17 mouse cellular contexts compared by ENCODE assay signal in the genomic region with DNA sequence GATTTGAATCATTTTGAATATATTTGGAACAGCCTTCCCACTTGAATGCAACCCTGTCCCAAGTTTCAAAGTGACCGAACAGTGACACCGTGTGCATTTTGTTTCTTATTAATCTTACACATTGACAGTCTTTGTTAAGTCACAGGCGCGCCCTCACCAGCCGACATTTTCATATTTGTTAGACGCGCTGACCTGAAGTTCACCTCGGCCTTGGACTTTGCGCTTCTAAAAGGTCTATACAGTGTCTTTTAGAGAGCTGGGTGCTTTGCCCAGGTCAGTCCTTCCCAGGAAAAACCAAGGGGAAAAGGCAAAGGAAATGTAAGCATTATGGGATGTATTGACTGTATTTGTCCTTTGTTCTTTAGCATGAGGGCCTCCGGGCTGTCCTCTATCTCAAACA. TPM values are rescaled to one million over a fixed set of nuclear protein-coding genes. Genes with fewer than 3 reads are reported as not detected.
DNase-seq lines count a peak whose midpoint lies in the region; ATAC-seq and TF ChIP-seq lines count a peak whose summit lies in the region.
"Had no signal": no experiment of that assay in that cellular context is flagged by ENCODE, and none has a peak within 500 bp of the region (broad histone marks: within the 10 kb centered on the region; RNA-seq: fewer than 3 reads in every experiment).

No protein-coding gene starts in this region.

- WGBS in forebrain, embryonic 11.5 days, result 3% methylated on average over 10 of the region's 10 CpGs
- WGBS in forebrain, embryonic 12.5 days, result 2% methylated on average over 10 of the region's 10 CpGs
- WGBS in embryonic facial prominence, embryonic 10.5 days, result 3% methylated on average over 10 of the region's 10 CpGs
- WGBS in kidney, adult 2 months, result 46% methylated on average over 10 of the region's 10 CpGs
- 3% methylated on average over 10 of the region's 10 CpGs for WGBS in neural tube, embryonic 11.5 days

- TF ChIP-seq POLR2A in kidney, adult 2 months (IDR thresholded peaks at IDR 0.05; ENCODE audit: low read depth, low read length), result no peak

- H3K27ac ChIP-seq in forebrain, embryonic 11.5 days (ENCODE audit: low read depth, low read length), result no peak overlapping the region
- no peak overlapping the region for H3K27ac ChIP-seq in forebrain, embryonic 12.5 days
- H3K27ac ChIP-seq in embryonic facial prominence, embryonic 10.5 days (replicated peaks), result no peak overlapping the region
- no peak overlapping the region; the same call in 1 of the 2 replicates for H3K27ac ChIP-seq in kidney, adult 2 months (ENCODE audit: insufficient read depth, low read depth, low read length)
- peak overlapping the region; percentile 100 for H3K27ac ChIP-seq in neural tube, embryonic 11.5 days (ENCODE audit: low read depth, low read length)
- H3K27ac ChIP-seq: liver, embryonic 12.5 days had no signal

- H3K9ac ChIP-seq in forebrain, embryonic 11.5 days (ENCODE audit: low read length), result no peak overlapping the region
- H3K9ac ChIP-seq in forebrain, embryonic 12.5 days, result no peak overlapping the region
- peak overlapping the region; percentile 89 for H3K9ac ChIP-seq in neural tube, embryonic 11.5 days (ENCODE audit: low read length)
- H3K9ac ChIP-seq: liver, embryonic 12.5 days had no signal

- TF ChIP-seq CTCF in kidney, adult 2 months (conservative IDR thresholded peaks at IDR 0.05; ENCODE audit: insufficient read depth, insufficient read length, low read depth, low read length), result no peak

- peaks cover 10% of the 10 kb centered on the region; the same call in 1 of the 2 replicates for H3K4me1 ChIP-seq in forebrain, embryonic 11.5 days (replicated peaks; ENCODE audit: control insufficient read depth, insufficient read depth, low read length)
- H3K4me1 ChIP-seq in forebrain, embryonic 12.5 days, result peaks cover 11% of the 10 kb centered on the region
- peaks cover 14% of the 10 kb centered on the region for H3K4me1 ChIP-seq in embryonic facial prominence, embryonic 10.5 days
- peaks cover 23% of the 10 kb centered on the region for H3K4me1 ChIP-seq in kidney, adult 2 months (ENCODE audit: control insufficient read depth, insufficient read depth, low read length)
- peaks cover 51% of the 10 kb centered on the region for H3K4me1 ChIP-seq in neural tube, embryonic 11.5 days (ENCODE audit: control insufficient read depth, insufficient read depth, low read length)

- peaks cover 100% of the 10 kb centered on the region for H3K27me3 ChIP-seq in forebrain, embryonic 11.5 days (ENCODE audit: control insufficient read depth, insufficient read depth, low read length)
- H3K27me3 ChIP-seq in forebrain, embryonic 12.5 days, result peaks cover 98% of the 10 kb centered on the region
- H3K27me3 ChIP-seq in embryonic facial prominence, embryonic 10.5 days (replicated peaks; ENCODE audit: low read depth, poor library complexity, severe bottlenecking), result peaks cover 100% of the 10 kb centered on the region
- no peaks in the 10 kb centered on the region for H3K27me3 ChIP-seq in kidney, adult 2 months (replicated peaks; ENCODE audit: control insufficient read depth, insufficient read depth, low read length)
- H3K27me3 ChIP-seq in neural tube, embryonic 11.5 days (ENCODE audit: control insufficient read depth, insufficient read depth, low read length), result no peaks in the 10 kb centered on the region
- H3K27me3 ChIP-seq: Patski had no signal

- peak; percentile 51 for DNase-seq in forebrain, embryonic 11.5 days (ENCODE audit: low spot score)
- DNase-seq in embryonic facial prominence, embryonic 10.5 days (ENCODE audit: low spot score), result peak; percentile 38
- DNase-seq in kidney, adult 2 months, result peak; percentile 59
- DNase-seq in neural tube, embryonic 11.5 days (ENCODE audit: low spot score), result peak; percentile 89
- DNase-seq in retina, embryonic 14.5 days (ENCODE audit: low spot score), result no peak
- DNase-seq in heart, adult 18-20 months, result no peak
- no peak for DNase-seq in left cerebral cortex, postnatal 25 days (ENCODE audit: low spot score in 2 of 2)
- DNase-seq: cerebellum, adult 9-11 months; heart, postnatal 14 days had no signal

- H3K4me3 ChIP-seq in forebrain, embryonic 11.5 days (ENCODE audit: low read depth, low read length), result no peak overlapping the region
- H3K4me3 ChIP-seq in forebrain, embryonic 12.5 days (replicated peaks), result no peak overlapping the region
- H3K4me3 ChIP-seq in embryonic facial prominence, embryonic 10.5 days, result no peak overlapping the region
- H3K4me3 ChIP-seq in kidney, adult 2 months (ENCODE audit: insufficient read depth, low read depth, low read length), result no peak overlapping the region
- peak overlapping the region; percentile 85 for H3K4me3 ChIP-seq in neural tube, embryonic 11.5 days (ENCODE audit: low read depth, low read length)
- H3K4me3 ChIP-seq: liver, embryonic 12.5 days had no signal

- no peak for ATAC-seq in forebrain, embryonic 11.5 days (replicated peaks; ENCODE audit: low FRiP score)
- no peak for ATAC-seq in forebrain, embryonic 12.5 days (ENCODE audit: low FRiP score)
- peak; percentile 18 for ATAC-seq in neural tube, embryonic 11.5 days (ENCODE audit: insufficient read depth, low FRiP score, low TSS enrichment)
- ATAC-seq: liver, embryonic 12.5 days; Patski had no signal

- intact Hi-C loops in left cerebral cortex, postnatal 25 days (cut with DNase I), result loop anchor here (5.0 kb wide), 2 partner anchors 187 to 322 kb away; no protein-coding TSS in a partner anchor

- H3K36me3 ChIP-seq in forebrain, embryonic 11.5 days (ENCODE audit: control insufficient read depth, insufficient read depth, low read length), result no peaks in the 10 kb centered on the region
- H3K36me3 ChIP-seq in forebrain, embryonic 12.5 days (replicated peaks), result no peaks in the 10 kb centered on the region
- no peaks in the 10 kb centered on the region for H3K36me3 ChIP-seq in embryonic facial prominence, embryonic 10.5 days (replicated peaks)
- H3K36me3 ChIP-seq in kidney, adult 2 months (ENCODE audit: control insufficient read depth, insufficient read depth, low read length), result no peaks in the 10 kb centered on the region
- H3K36me3 ChIP-seq in neural tube, embryonic 11.5 days (ENCODE audit: control insufficient read depth, insufficient read depth, low read length), result peaks cover 2% of the 10 kb centered on the region; the same call in 1 of the 2 replicates
- H3K36me3 ChIP-seq: liver, embryonic 12.5 days had no signal

- no peaks in the 10 kb centered on the region for H3K9me3 ChIP-seq in forebrain, embryonic 11.5 days (ENCODE audit: control insufficient read depth, low read length)
- H3K9me3 ChIP-seq in forebrain, embryonic 12.5 days, result no peaks in the 10 kb centered on the region
- H3K9me3 ChIP-seq in embryonic facial prominence, embryonic 10.5 days, result no peaks in the 10 kb centered on the region
- H3K9me3 ChIP-seq in neural tube, embryonic 11.5 days (ENCODE audit: control insufficient read depth, low read length), result no peaks in the 10 kb centered on the region
- H3K9me3 ChIP-seq: liver, embryonic 12.5 days had no signal

- H3K4me2 ChIP-seq in forebrain, embryonic 11.5 days (ENCODE audit: low read depth, low read length, severe bottlenecking), result no peak overlapping the region
- H3K4me2 ChIP-seq in forebrain, embryonic 12.5 days, result no peak overlapping the region
- H3K4me2 ChIP-seq in neural tube, embryonic 11.5 days (ENCODE audit: low read depth), result peak overlapping the region; percentile 99
- H3K4me2 ChIP-seq: liver, embryonic 12.5 days had no signal

RNA-seq across cellular contexts. Expression of gene Hoxa4, which starts 3.1 kb away (rescaled TPM):
- polyA plus RNA-seq in forebrain, embryonic 11.5 days (2014; fragmentation: Nextera tagmentation; extraction: Ambion mirVana), result not detected in 2 replicates
- polyA plus RNA-seq in forebrain, embryonic 12.5 days (2016; fragmentation: Nextera tagmentation; extraction: Ambion mirVana), result not detected in 2 replicates
- 0.09 TPM in 1 of 2 replicates, not detected in the other for polyA plus RNA-seq in embryonic facial prominence, embryonic 10.5 days (2016; fragmentation: Nextera tagmentation; extraction: Ambion mirVana)
- polyA plus RNA-seq in kidney, adult 2 months (2012; rRNA removed), result 2.8 TPM in 2 replicates
- 10.2 and 11.7 TPM in 2 replicates for polyA plus RNA-seq in neural tube, embryonic 11.5 days (2014; fragmentation: Nextera tagmentation; extraction: Ambion mirVana)
- total RNA-seq in heart, adult 18-20 months (2021), result under 1 TPM in 1 of 2 experiments, not detected in 1; 0.41 TPM
- not detected for total RNA-seq in left cerebral cortex, postnatal 25 days (2021)
- total RNA-seq: layer of hippocampus, adult 18-20 months had no signal
- polyA plus RNA-seq: frontal cortex, adult 2 months had no signal

RNA-seq across cellular contexts. Expression of gene Hoxa5, which starts 9.7 kb away (rescaled TPM):
- polyA plus RNA-seq in forebrain, embryonic 11.5 days (2014; fragmentation: Nextera tagmentation; extraction: Ambion mirVana), result not detected in 2 replicates
- not detected in 2 replicates for polyA plus RNA-seq in forebrain, embryonic 12.5 days (2016; fragmentation: Nextera tagmentation; extraction: Ambion mirVana)
- 0.23 TPM in 1 of 2 replicates, not detected in the other for polyA plus RNA-seq in embryonic facial prominence, embryonic 10.5 days (2016; fragmentation: Nextera tagmentation; extraction: Ambion mirVana)
- 6.9 and 8.1 TPM in 2 replicates for polyA plus RNA-seq in kidney, adult 2 months (2012; rRNA removed)
- 53.4 and 56.5 TPM in 2 replicates for polyA plus RNA-seq in neural tube, embryonic 11.5 days (2014; fragmentation: Nextera tagmentation; extraction: Ambion mirVana)
- under 1 TPM; 0.40 to 0.59 TPM for total RNA-seq in heart, adult 18-20 months (2021)
- not detected for total RNA-seq in left cerebral cortex, postnatal 25 days (2021)
- total RNA-seq: layer of hippocampus, adult 18-20 months had no signal
- polyA plus RNA-seq: frontal cortex, adult 2 months had no signal

RNA-seq across cellular contexts. Expression of gene Hoxa6, which starts 13.8 kb away (rescaled TPM):
- polyA plus RNA-seq in forebrain, embryonic 11.5 days (2014; fragmentation: Nextera tagmentation; extraction: Ambion mirVana), result not detected in 2 replicates
- not detected in 2 replicates for polyA plus RNA-seq in forebrain, embryonic 12.5 days (2016; fragmentation: Nextera tagmentation; extraction: Ambion mirVana)
- polyA plus RNA-seq in embryonic facial prominence, embryonic 10.5 days (2016; fragmentation: Nextera tagmentation; extraction: Ambion mirVana), result not detected in 2 replicates
- polyA plus RNA-seq in kidney, adult 2 months (2012; rRNA removed), result 2.4 and 3.4 TPM in 2 replicates
- polyA plus RNA-seq in neural tube, embryonic 11.5 days (2014; fragmentation: Nextera tagmentation; extraction: Ambion mirVana), result 16.0 and 18.8 TPM in 2 replicates
- total RNA-seq in heart, adult 18-20 months (2021), result not detected
- total RNA-seq in left cerebral cortex, postnatal 25 days (2021), result not detected
- total RNA-seq: heart, postnatal 14 days; layer of hippocampus, adult 18-20 months; megakaryocyte, adult 5-6 weeks had no signal
- polyA plus RNA-seq: frontal cortex, adult 2 months; spleen, adult 2 months had no signal

RNA-seq across cellular contexts. Expression of gene 5730596B20Rik, which starts 17.4 kb away (rescaled TPM):
- polyA plus RNA-seq in forebrain, embryonic 11.5 days (2014; fragmentation: Nextera tagmentation; extraction: Ambion mirVana), result not detected in 2 replicates
- polyA plus RNA-seq in forebrain, embryonic 12.5 days (2016; fragmentation: Nextera tagmentation; extraction: Ambion mirVana), result not detected in 2 replicates
- 0.12 and 0.64 TPM in 2 replicates for polyA plus RNA-seq in embryonic facial prominence, embryonic 10.5 days (2016; fragmentation: Nextera tagmentation; extraction: Ambion mirVana)
- 0.19 and 0.22 TPM in 2 replicates for polyA plus RNA-seq in kidney, adult 2 months (2012; rRNA removed)
- polyA plus RNA-seq in neural tube, embryonic 11.5 days (2014; fragmentation: Nextera tagmentation; extraction: Ambion mirVana), result 4.1 and 4.5 TPM in 2 replicates
- not detected for total RNA-seq in heart, adult 18-20 months (2021)
- not detected for total RNA-seq in left cerebral cortex, postnatal 25 days (2021)
- total RNA-seq: granulocyte monocyte progenitor cell, adult 5-6 weeks; layer of hippocampus, adult 18-20 months; megakaryocyte, adult 5-6 weeks had no signal
- polyA plus RNA-seq: frontal cortex, adult 2 months; spleen, adult 2 months had no signal

RNA-seq across cellular contexts. Expression of gene Hoxa3, which starts 18.4 kb away (rescaled TPM):
- not detected in 2 replicates for polyA plus RNA-seq in forebrain, embryonic 11.5 days (2014; fragmentation: Nextera tagmentation; extraction: Ambion mirVana)
- polyA plus RNA-seq in forebrain, embryonic 12.5 days (2016; fragmentation: Nextera tagmentation; extraction: Ambion mirVana), result 0.32 TPM in 1 of 2 replicates, not detected in the other
- polyA plus RNA-seq in embryonic facial prominence, embryonic 10.5 days (2016; fragmentation: Nextera tagmentation; extraction: Ambion mirVana), result 0.66 and 2.2 TPM in 2 replicates
- 7.4 and 7.6 TPM in 2 replicates for polyA plus RNA-seq in kidney, adult 2 months (2012; rRNA removed)
- 20.2 TPM in 2 replicates for polyA plus RNA-seq in neural tube, embryonic 11.5 days (2014; fragmentation: Nextera tagmentation; extraction: Ambion mirVana)
- total RNA-seq in heart, adult 18-20 months (2021), result 1 to 10 TPM in 1 of 2 experiments, under 1 TPM in 1; 0.32 to 1.9 TPM
- not detected for total RNA-seq in left cerebral cortex, postnatal 25 days (2021)
- total RNA-seq: layer of hippocampus, adult 18-20 months; megakaryocyte, adult 5-6 weeks had no signal
- polyA plus RNA-seq: frontal cortex, adult 2 months had no signal

Comparison
In these comparisons a context has a peak if more than half of its experiments do, and no peak if none do; other contexts are left out.
1. DNase-seq: peak in forebrain, embryonic 11.5 days (single experiment), embryonic facial prominence, embryonic 10.5 days (single experiment), kidney, adult 2 months (single experiment) and neural tube, embryonic 11.5 days (single experiment); none in retina, embryonic 14.5 days (single experiment), heart, adult 18-20 months (0 of 2) and left cerebral cortex, postnatal 25 days (0 of 2).